Mouse (Mus musculus) G1E (cell line): ENCODE data around the gene Hunk. TPM values are rescaled to one million over a fixed set of nuclear protein-coding genes. Genes with fewer than 3 reads are reported as not detected.

Experiments used
- ATAC-seq: 2 replicates; pipeline ENCODE4 v1.8.0; 2016; ENCODE audit warnings: mild to moderate bottlenecking; ENCODE audit not compliant: insufficient number of reproducible peaks, poor library complexity, low FRiP score, severe bottlenecking; ENCODE audit errors: extremely low read depth
- DNase-seq: peaks from one replicate; pipeline ENCODE4 v3.0.0; 2012; ENCODE audit warnings: low spot score
- H3K27me3 ChIP-seq: 2 replicates; pipeline ENCODE4 v1.6.1; 2012; ENCODE audit warnings: mild to moderate bottlenecking, low read length, inconsistent platforms; ENCODE audit not compliant: insufficient read depth
- H3K36me3 ChIP-seq: replicated peaks from 2 replicates; pipeline ENCODE3; 2012; ENCODE audit warnings: mild to moderate bottlenecking, inconsistent platforms
- H3K4me1 ChIP-seq: 2 replicates; pipeline ENCODE4 v1.6.1; 2012; ENCODE audit warnings: low read depth, low read length, inconsistent platforms, mixed read lengths; ENCODE audit not compliant: insufficient read depth
- H3K4me3 ChIP-seq: 2 replicates; pipeline ENCODE4 v1.5.1; 2012; ENCODE audit warnings: low read depth, mild to moderate bottlenecking, inconsistent platforms, low read length, moderate library complexity, mixed read lengths
- H3K9me3 ChIP-seq: replicated peaks from 2 replicates; pipeline ENCODE4 v1.6.1; 2012; ENCODE audit warnings: inconsistent platforms
- CTCF ChIP-seq: IDR thresholded peaks from 2 replicates; pipeline ENCODE4 v1.5.1; 2012; ENCODE audit warnings: low read depth, low read length, inconsistent platforms, mixed read lengths
- GATA1 ChIP-seq: IDR thresholded peaks from 2 replicates; pipeline ENCODE4 v1.6.1; 2012; ENCODE audit warnings: borderline replicate concordance, low read length, inconsistent platforms, mixed read lengths
- GATA2 ChIP-seq: IDR thresholded peaks from 2 replicates; pipeline ENCODE4 v1.6.1; 2012; ENCODE audit warnings: low read depth, low read length, inconsistent platforms, borderline replicate concordance
- POLR2AphosphoS5 ChIP-seq: IDR thresholded peaks from 2 replicates; pipeline ENCODE4 v1.6.1; 2012; ENCODE audit warnings: low read depth, low read length, inconsistent platforms; ENCODE audit not compliant: insufficient replicate concordance
- TAL1 ChIP-seq: conservative IDR thresholded peaks from 2 replicates; pipeline ENCODE4 v1.6.1; 2012; ENCODE audit warnings: low read depth, low read length, inconsistent platforms, mixed read lengths
- polyA plus RNA-seq: library from polyadenylated mRNA; stranded (reverse); fragments of >175 nt; gene quantifications from 2 replicates; pipeline ENCODE4 v1.2.3, GENCODE M21; 2012
- total RNA-seq, 2 experiments: library from RNA; stranded (forward) in 1 of 2; stranded (reverse) in 1 of 2; fragments of 200-1000 nt in 1 of 2; fragments of >200 nt in 1 of 2; fragmentation: Nextera tagmentation in 1 of 2; gene quantifications; 2 replicates each; pipeline ENCODE4 v1.2.3; 2014 to 2017

Gene Hunk
- total and polyA plus RNA-seq, 3 experiments, result 0.11 TPM; not detected in 2

DNA sequence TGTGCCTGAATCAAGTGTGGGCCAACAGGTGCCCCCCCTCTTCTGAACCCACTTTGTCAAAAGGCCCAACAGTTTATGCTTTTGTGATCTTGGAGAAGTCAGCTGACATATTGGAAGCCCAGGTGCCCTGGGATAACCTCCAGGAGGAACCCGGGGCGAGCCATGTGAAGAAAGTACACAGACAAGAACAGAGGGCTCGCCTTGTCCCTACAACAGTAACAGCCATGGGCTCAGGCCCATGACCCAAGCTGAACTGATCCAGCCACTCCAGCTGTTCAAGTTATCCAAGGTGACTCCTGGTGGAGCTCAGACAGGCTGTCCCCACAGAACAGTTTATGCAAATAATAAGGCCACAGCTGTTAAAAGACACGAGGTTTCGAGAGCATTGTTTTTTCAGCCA lies 153.1 kb downstream of the Hunk start:
- no peaks in the 10 kb centered on the region for H3K36me3 ChIP-seq
- DNase-seq (no peak), ATAC-seq (no peak)
- H3K4me1 ChIP-seq, result no peaks in the 10 kb centered on the region
- TF ChIP-seq POLR2AphosphoS5, result no peak
- TF ChIP-seq GATA1, result no peak
- no peak for TF ChIP-seq GATA2
- TF ChIP-seq TAL1, result no peak
- no peak for TF ChIP-seq CTCF
- no peaks in the 10 kb centered on the region for H3K27me3 ChIP-seq
- peaks cover 16% of the 10 kb centered on the region for H3K9me3 ChIP-seq
- no peak overlapping the region for H3K4me3 ChIP-seq

DNA sequence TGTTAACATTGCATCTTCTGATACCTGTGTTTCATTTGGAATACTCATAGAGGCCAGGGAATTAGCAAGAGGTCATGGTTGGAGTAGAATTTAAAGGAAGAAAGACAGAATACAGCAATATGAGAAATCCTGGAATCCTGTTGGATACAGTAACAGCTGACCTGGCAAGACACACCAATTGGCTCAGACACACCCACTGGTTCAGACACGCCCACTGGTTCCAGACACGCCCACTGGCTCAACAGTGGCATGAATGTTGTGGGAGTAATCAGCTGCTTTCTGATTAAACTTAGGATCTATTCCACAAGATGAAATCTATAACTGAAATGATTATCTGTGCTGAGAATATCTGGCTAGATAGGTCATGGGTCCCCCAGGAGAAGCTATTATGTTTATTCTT lies 155.4 kb downstream of the Hunk start:
- Histone ChIP-seq H3K4me3 (no peak overlapping the region), H3K4me1 (no peaks in the 10 kb centered on the region), H3K9me3 (peaks cover 14% of the 10 kb centered on the region), H3K27me3 (no peaks in the 10 kb centered on the region), H3K36me3 (no peaks in the 10 kb centered on the region)
- DNase-seq (no peak), ATAC-seq (no peak)
- TF ChIP-seq CTCF (no peak), GATA2 (no peak), GATA1 (no peak), POLR2AphosphoS5 (no peak), TAL1 (no peak)

DNA sequence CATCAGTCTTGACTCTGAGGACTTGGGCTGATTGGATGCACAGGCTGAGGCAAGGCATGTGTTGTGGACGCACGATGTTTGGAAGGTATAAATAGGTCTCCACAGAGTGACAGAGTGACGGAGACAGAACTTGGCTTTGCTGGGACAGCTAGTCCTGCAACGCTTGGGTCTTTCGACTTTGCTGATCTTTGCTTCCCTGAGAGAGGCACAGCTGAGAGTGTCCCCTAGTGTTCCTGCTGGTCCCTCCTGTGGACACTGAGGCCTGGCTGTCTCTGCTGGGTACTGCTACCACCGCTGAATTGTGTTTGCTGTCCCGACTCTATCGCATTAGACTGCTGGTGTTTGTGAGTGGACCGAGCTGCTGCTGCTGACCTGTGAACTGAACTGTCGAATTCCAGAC lies 156.6 kb downstream of the Hunk start:
- peaks cover 14% of the 10 kb centered on the region for H3K9me3 ChIP-seq
- DNase-seq (no peak), ATAC-seq (no peak)
- H3K27me3 ChIP-seq, result no peaks in the 10 kb centered on the region
- H3K4me1 ChIP-seq, result no peaks in the 10 kb centered on the region
- H3K36me3 ChIP-seq, result no peaks in the 10 kb centered on the region
- no peak overlapping the region for H3K4me3 ChIP-seq
- TF ChIP-seq GATA2, result no peak
- TF ChIP-seq GATA1, result no peak
- no peak for TF ChIP-seq CTCF
- TF ChIP-seq POLR2AphosphoS5, result no peak
- no peak for TF ChIP-seq TAL1

DNA sequence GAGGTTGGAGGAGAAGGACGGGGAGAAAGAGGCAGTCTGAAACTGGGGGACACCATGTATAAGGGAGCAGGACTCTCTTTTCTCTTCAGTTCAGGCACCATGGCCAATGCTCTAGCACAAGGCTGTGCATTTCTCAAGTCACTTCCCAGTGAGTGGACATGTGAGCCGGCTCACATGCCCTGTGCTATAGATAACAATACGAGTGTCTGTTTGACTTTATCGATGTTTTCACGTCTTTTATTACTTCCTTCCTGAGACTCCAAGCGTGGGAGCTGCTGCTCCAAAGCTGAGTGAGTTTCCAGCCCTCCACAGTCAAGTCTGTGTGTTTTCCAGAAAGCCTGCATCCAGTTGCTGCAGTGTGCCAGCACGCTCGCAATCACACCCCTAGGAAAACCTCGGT lies 158.4 kb downstream of the Hunk start:
- Histone ChIP-seq H3K9me3 (peaks cover 6% of the 10 kb centered on the region; the same call in 1 of the 2 replicates), H3K27me3 (no peaks in the 10 kb centered on the region), H3K4me1 (no peaks in the 10 kb centered on the region), H3K36me3 (no peaks in the 10 kb centered on the region), H3K4me3 (no peak overlapping the region)
- ATAC-seq (no peak), DNase-seq (no peak)
- no peak for TF ChIP-seq TAL1
- TF ChIP-seq POLR2AphosphoS5, result no peak
- no peak for TF ChIP-seq CTCF
- no peak for TF ChIP-seq GATA1

DNA sequence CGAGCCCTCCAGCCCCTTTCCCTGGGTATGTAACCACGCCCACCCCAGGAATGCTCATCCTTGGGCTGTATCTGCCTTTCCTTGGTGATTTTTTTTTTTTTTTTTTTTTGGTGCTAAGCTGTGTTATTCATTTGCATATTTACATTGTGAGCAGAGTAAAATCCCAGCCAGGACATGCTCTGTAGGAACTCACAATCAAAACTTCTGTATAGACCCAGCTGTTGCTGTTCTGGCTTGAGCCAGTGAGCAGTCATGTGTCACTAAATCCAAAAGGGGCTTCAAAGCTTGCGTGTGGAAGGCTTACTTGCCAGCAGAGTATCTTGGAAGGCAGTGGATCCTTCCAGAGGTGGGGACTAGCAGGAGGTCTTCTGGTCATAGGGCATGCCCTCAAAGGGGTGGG lies 159.7 kb downstream of the Hunk start:
- Histone ChIP-seq H3K4me3 (no peak overlapping the region), H3K4me1 (no peaks in the 10 kb centered on the region), H3K27me3 (no peaks in the 10 kb centered on the region), H3K36me3 (no peaks in the 10 kb centered on the region), H3K9me3 (peaks cover 6% of the 10 kb centered on the region; the same call in 1 of the 2 replicates)
- no peak for TF ChIP-seq GATA2
- TF ChIP-seq CTCF, result no peak
- TF ChIP-seq TAL1, result no peak
- TF ChIP-seq GATA1, result no peak
- no peak for TF ChIP-seq POLR2AphosphoS5
- DNase-seq, result no peak
- no peak for ATAC-seq

DNA sequence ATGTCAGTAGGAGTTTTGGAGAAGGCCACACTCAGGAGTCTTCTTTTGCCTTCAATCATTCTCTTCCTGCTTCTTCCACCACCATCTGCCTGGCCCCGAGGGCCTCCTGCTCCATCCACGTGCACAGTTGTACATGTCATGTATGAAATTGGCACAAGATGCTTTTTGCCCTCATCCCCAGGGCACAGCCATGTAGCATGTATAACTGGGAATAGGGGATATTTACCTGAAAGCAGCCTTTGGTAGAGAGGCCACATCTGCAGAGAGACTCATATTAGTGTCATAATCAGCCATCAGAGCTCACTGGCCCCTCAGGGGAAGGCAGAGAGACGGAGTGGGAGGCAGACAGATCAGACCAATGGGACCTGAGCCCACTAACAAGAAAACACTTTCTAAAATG lies 160.8 kb downstream of the Hunk start:
- ATAC-seq (no peak), DNase-seq (no peak)
- H3K4me1 ChIP-seq, result no peaks in the 10 kb centered on the region
- H3K36me3 ChIP-seq, result no peaks in the 10 kb centered on the region
- H3K27me3 ChIP-seq, result no peaks in the 10 kb centered on the region
- peaks cover 6% of the 10 kb centered on the region; the same call in 1 of the 2 replicates for H3K9me3 ChIP-seq
- H3K4me3 ChIP-seq, result no peak overlapping the region
- no peak for TF ChIP-seq TAL1
- TF ChIP-seq GATA1, result no peak
- no peak for TF ChIP-seq CTCF
- no peak for TF ChIP-seq GATA2
- no peak for TF ChIP-seq POLR2AphosphoS5

DNA sequence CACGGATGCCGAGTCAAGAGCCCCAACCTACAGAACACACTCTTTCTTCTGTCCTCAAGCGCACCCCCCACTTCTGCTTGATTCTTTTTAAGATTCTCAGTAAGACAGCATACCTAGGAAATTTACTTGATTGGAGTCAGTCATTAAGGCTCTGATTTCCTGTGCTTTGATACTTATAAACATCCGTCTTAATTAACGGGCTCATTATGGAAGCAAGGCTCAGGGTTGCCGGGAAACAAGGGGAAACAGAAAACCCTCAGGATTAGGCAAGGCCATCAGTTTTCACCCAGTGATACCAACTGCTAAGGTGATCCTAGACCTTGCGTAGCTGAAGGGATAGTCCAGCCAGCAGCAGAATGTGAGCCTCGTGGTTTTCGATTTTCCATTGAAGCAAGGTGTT lies 162.2 kb downstream of the Hunk start:
- no peaks in the 10 kb centered on the region for H3K4me1 ChIP-seq
- H3K9me3 ChIP-seq, result peaks cover 10% of the 10 kb centered on the region; the same call in 1 of the 2 replicates
- no peak for ATAC-seq
- no peak for DNase-seq
- no peaks in the 10 kb centered on the region for H3K36me3 ChIP-seq
- no peaks in the 10 kb centered on the region for H3K27me3 ChIP-seq
- TF ChIP-seq TAL1 (no peak), CTCF (no peak), GATA1 (no peak), GATA2 (no peak), POLR2AphosphoS5 (no peak)
- H3K4me3 ChIP-seq, result no peak overlapping the region

Other genes starting within 250 kb of the Hunk start
- gene Tiam1, start 242.2 kb upstream of the Hunk start, total RNA-seq (2014; fragmentation: Nextera tagmentation), result 1.4 and 1.8 TPM in 2 replicates
- 4.9 and 5.3 TPM in 2 replicates for gene Tiam1, start 242.2 kb upstream of the Hunk start, total RNA-seq (2017)
- gene Tiam1, start 242.2 kb upstream of the Hunk start, polyA plus RNA-seq, result 2.9 and 3.0 TPM in 2 replicates
- 376 and 389 TPM in 2 replicates for gene Sod1, start 165.3 kb upstream of the Hunk start, total RNA-seq (2014; fragmentation: Nextera tagmentation)
- 652 and 747 TPM in 2 replicates for gene Sod1, start 165.3 kb upstream of the Hunk start, total RNA-seq (2017)
- 609 and 629 TPM in 2 replicates for gene Sod1, start 165.3 kb upstream of the Hunk start, polyA plus RNA-seq
- 186 and 193 TPM in 2 replicates for gene Scaf4, start 101.5 kb upstream of the Hunk start, total RNA-seq (2014; fragmentation: Nextera tagmentation)
- gene Scaf4, start 101.5 kb upstream of the Hunk start, total RNA-seq (2017), result 12.2 and 14.8 TPM in 2 replicates
- 215 and 227 TPM in 2 replicates for gene Scaf4, start 101.5 kb upstream of the Hunk start, polyA plus RNA-seq